Comparison of ENCODE assay signal across 9 mouse cellular contexts in genomic region chr15:27850904-27851303, GRCm38 (mm10).
A peak's percentile ranks its signal among the peaks of the same experiment; 100 is the strongest.
DNase-seq lines count a peak whose midpoint lies in the region; ATAC-seq lines count a peak whose summit lies in the region.
"Had no signal": no experiment of that assay in that cellular context is flagged by ENCODE, and none has a peak within 500 bp of the region (broad histone marks: within the 10 kb centered on the region; RNA-seq: fewer than 3 reads in every experiment).

No protein-coding gene starts in this region.

- no peak overlapping the region for H3K27ac ChIP-seq in limb, embryonic 11.5 days (replicated peaks; ENCODE audit: low read depth, low read length)
- H3K27ac ChIP-seq in heart, embryonic 10.5 days: no peak overlapping the region
- H3K27ac ChIP-seq: liver, embryonic 15.5 days had no signal

- H3K4me2 ChIP-seq in limb, embryonic 11.5 days (ENCODE audit: low read depth, severe bottlenecking): no peak overlapping the region
- H3K4me2 ChIP-seq: liver, embryonic 15.5 days had no signal

- DNase-seq in heart, postnatal 14 days: peak; percentile 36 to 53
- DNase-seq in heart, adult 8-10 months (ENCODE audit: low spot score): no peak
- peak; percentile 26 for DNase-seq in urinary bladder, postnatal 14 days (ENCODE audit: low spot score)
- no peak for DNase-seq in urinary bladder, adult 2 months (ENCODE audit: low spot score)
- DNase-seq in embryo, embryonic 11 days: peak; percentile 57
- peak; percentile 58 for DNase-seq in limb, embryonic 11.5 days (ENCODE audit: low spot score)
- DNase-seq in retina, embryonic 14.5 days (ENCODE audit: low spot score): peak; percentile 50
- DNase-seq in heart, embryonic 10.5 days (ENCODE audit: low spot score): no peak

- intact Hi-C loops in heart, postnatal 14 days (cut with DNase I): loop anchor here (2.0 to 5.0 kb wide), 3 partner anchors 98 to 331 kb away; no protein-coding TSS in a partner anchor

- 86% methylated on average over 14 of the region's 14 CpGs for WGBS in limb, embryonic 11.5 days
- 87% methylated on average over 14 of the region's 14 CpGs for WGBS in heart, embryonic 10.5 days

- no peaks in the 10 kb centered on the region for H3K9me3 ChIP-seq in limb, embryonic 11.5 days (ENCODE audit: control insufficient read depth, low read length)
- no peaks in the 10 kb centered on the region for H3K9me3 ChIP-seq in heart, embryonic 10.5 days
- H3K9me3 ChIP-seq: liver, embryonic 15.5 days had no signal

- no peak overlapping the region for H3K9ac ChIP-seq in limb, embryonic 11.5 days (ENCODE audit: low read length)
- H3K9ac ChIP-seq: liver, embryonic 15.5 days had no signal

- H3K4me3 ChIP-seq in limb, embryonic 11.5 days (ENCODE audit: low read depth, low read length): no peak overlapping the region
- no peak overlapping the region for H3K4me3 ChIP-seq in heart, embryonic 10.5 days
- H3K4me3 ChIP-seq: liver, embryonic 15.5 days had no signal

- H3K27me3 ChIP-seq in limb, embryonic 11.5 days (ENCODE audit: control insufficient read depth, insufficient read depth, low read length): no peaks in the 10 kb centered on the region
- H3K27me3 ChIP-seq in heart, embryonic 10.5 days (ENCODE audit: insufficient read depth, poor library complexity, severe bottlenecking): no peaks in the 10 kb centered on the region
- H3K27me3 ChIP-seq: liver, embryonic 15.5 days had no signal

- H3K4me1 ChIP-seq in limb, embryonic 11.5 days (ENCODE audit: control insufficient read depth, insufficient read depth, low read length): peaks cover 2% of the 10 kb centered on the region; the same call in 1 of the 2 replicates
- H3K4me1 ChIP-seq in heart, embryonic 10.5 days: peaks cover 10% of the 10 kb centered on the region
- H3K4me1 ChIP-seq: liver, embryonic 15.5 days had no signal

- peaks cover 9% of the 10 kb centered on the region for H3K36me3 ChIP-seq in limb, embryonic 11.5 days (ENCODE audit: control insufficient read depth, insufficient read depth, low read length)
- peaks cover 88% of the 10 kb centered on the region for H3K36me3 ChIP-seq in heart, embryonic 10.5 days

- ATAC-seq in limb, embryonic 11.5 days (ENCODE audit: insufficient number of reproducible peaks, low FRiP score, low TSS enrichment, low read depth): no peak

Comparison
In these comparisons a context has a peak if more than half of its experiments do, and no peak if none do; other contexts are left out.
1. DNase-seq: peak in heart, postnatal 14 days (2 of 2), urinary bladder, postnatal 14 days (single experiment), embryo, embryonic 11 days (single experiment), limb, embryonic 11.5 days (single experiment) and retina, embryonic 14.5 days (single experiment); none in heart, adult 8-10 months (single experiment), urinary bladder, adult 2 months (single experiment) and heart, embryonic 10.5 days (single experiment).